Mouse (Mus musculus) CH12.LX (cell line): ENCODE data around the gene B3gnt6.

Experiments used
- CTCF ChIP-seq, 2 experiments: IDR thresholded peaks in 1 of 2; conservative IDR thresholded peaks in 1 of 2; 2 replicates each; pipeline ENCODE4 v1.5.1; 2011 to 2012; ENCODE audit warnings: low read depth in 2 of 2, low read length in 2 of 2, improper control_type of control experiment in 1 of 2, inconsistent platforms in 1 of 2, mild to moderate bottlenecking in 1 of 2, moderate library complexity in 1 of 2
- E2F4 ChIP-seq: IDR thresholded peaks from 2 replicates; pipeline ENCODE4 v1.6.1; 2011; ENCODE audit warnings: low read depth, low read length, improper control_type of control experiment; ENCODE audit not compliant: insufficient replicate concordance
- HCFC1 ChIP-seq: IDR thresholded peaks from 2 replicates; pipeline ENCODE4 v1.6.1; 2012; ENCODE audit warnings: low read depth, mild to moderate bottlenecking, inconsistent platforms, low read length, improper control_type of control experiment
- KAT2A ChIP-seq: IDR thresholded peaks from 2 replicates; pipeline ENCODE4 v1.6.1; 2012; ENCODE audit warnings: low read length, improper control_type of control experiment, inconsistent platforms; ENCODE audit not compliant: insufficient replicate concordance
- POLR2A ChIP-seq: IDR thresholded peaks from 2 replicates; pipeline ENCODE4 v1.6.1; 2011; ENCODE audit warnings: low read depth, mild to moderate bottlenecking, improper control_type of control experiment, low read length
- RCOR1 ChIP-seq: conservative IDR thresholded peaks from 2 replicates; pipeline ENCODE4 v1.6.1; 2012; ENCODE audit warnings: low read depth, mild to moderate bottlenecking, inconsistent platforms, low read length, improper control_type of control experiment
- SIN3A ChIP-seq: IDR thresholded peaks from 2 replicates; pipeline ENCODE4 v1.6.1; 2012; ENCODE audit warnings: low read length, improper control_type of control experiment, inconsistent platforms
- TCF12 ChIP-seq: IDR thresholded peaks from 2 replicates; pipeline ENCODE4 v1.6.1; 2014; ENCODE audit warnings: low read depth, mild to moderate bottlenecking, inconsistent platforms, low read length, improper control_type of control experiment
- ZC3H11A ChIP-seq: IDR thresholded peaks from 2 replicates; pipeline ENCODE4 v1.6.1; 2012; ENCODE audit warnings: low read depth, mild to moderate bottlenecking, inconsistent platforms, low read length, improper control_type of control experiment
- ZKSCAN1 ChIP-seq: IDR thresholded peaks from 2 replicates; pipeline ENCODE4 v1.6.1; 2012; ENCODE audit warnings: low read depth, inconsistent platforms, low read length, improper control_type of control experiment, borderline replicate concordance
- ZNF384 ChIP-seq: IDR thresholded peaks from 2 replicates; pipeline ENCODE4 v1.6.1; 2012; ENCODE audit warnings: low read depth, low read length, improper control_type of control experiment, inconsistent platforms

DNA sequence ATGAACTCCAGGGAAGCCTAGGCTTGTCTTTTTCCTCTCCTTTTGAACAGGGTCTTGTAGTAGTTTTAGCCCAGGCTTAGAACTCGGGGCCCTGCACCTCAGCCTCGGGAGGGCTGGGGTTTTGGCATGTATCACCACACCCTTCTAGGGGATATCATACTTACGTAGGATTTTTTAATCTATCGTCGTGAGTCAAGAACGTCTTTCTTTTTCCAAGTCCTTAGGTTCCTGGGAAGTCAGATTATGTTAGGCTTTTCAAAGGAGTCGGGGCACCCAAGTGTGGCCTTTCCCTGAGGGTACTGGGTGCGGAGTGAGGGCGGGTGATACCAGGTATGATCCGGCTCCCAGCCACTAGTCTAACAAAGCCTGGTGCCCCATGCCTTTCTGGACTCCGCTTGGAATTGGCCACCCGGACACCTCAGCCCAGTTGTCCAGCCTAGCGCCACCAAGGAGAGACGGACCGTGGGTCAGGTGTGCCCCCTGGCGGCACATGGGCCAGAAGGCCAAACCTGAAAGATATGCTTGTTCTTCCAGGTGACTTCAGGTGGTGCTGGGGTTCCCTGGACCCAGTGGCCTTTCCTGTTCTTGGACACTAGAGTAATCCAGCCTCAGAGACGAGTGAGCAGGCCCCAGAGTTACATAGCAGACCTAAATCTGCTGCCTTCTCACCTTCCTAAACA is 7.6 kb downstream of the B3gnt6 start:
- no peak for TF ChIP-seq KAT2A
- peak in 1 of 2 experiments; percentile 83; a peak in 2 of 4 replicates for TF ChIP-seq CTCF (conservative IDR thresholded peaks at IDR 0.05 in 1 of 2, IDR thresholded peaks at IDR 0.05 in 1 of 2; ENCODE audit: low read depth in 2 of 2, low read length in 2 of 2)
- no peak for TF ChIP-seq POLR2A
- TF ChIP-seq ZNF384 = no peak
- TF ChIP-seq TCF12 = no peak
- TF ChIP-seq RCOR1 = no peak
- TF ChIP-seq E2F4 = no peak
- TF ChIP-seq ZC3H11A = peak; percentile 6; the same call in 1 of the 2 replicates
- no peak for TF ChIP-seq SIN3A
- TF ChIP-seq ZKSCAN1 = no peak
- TF ChIP-seq HCFC1 = no peak
